Mouse (Mus musculus) liver, embryonic 12.5 days (tissue): ENCODE results near the gene Dnah9. TPM values are rescaled to one million over a fixed set of nuclear protein-coding genes. Genes with fewer than 3 reads are reported as not detected.

Experiments
- ATAC-seq: fragments of 200-750 bp; cut with Nextera tagmentation; 2 replicates; pipeline ENCODE4 v1.8.0; 2017; ENCODE audit warnings: moderate number of reproducible peaks, mild to moderate bottlenecking, moderate library complexity
- H3K27ac ChIP-seq: fragments of 300-500 bp; sonication (generic); 2 replicates; pipeline ENCODE4 v1.5.1; 2016; ENCODE audit warnings: mild to moderate bottlenecking
- H3K27me3 ChIP-seq: fragments of 300-500 bp; sonication (generic); replicated peaks from 2 replicates; pipeline ENCODE4 v1.6.1; 2016; ENCODE audit warnings: mild to moderate bottlenecking, moderate library complexity
- H3K36me3 ChIP-seq: fragments of 300-500 bp; sonication (generic); 2 replicates; pipeline ENCODE4 v1.6.1; 2016; ENCODE audit warnings: mild to moderate bottlenecking, moderate library complexity
- H3K4me1 ChIP-seq: fragments of 300-500 bp; sonication (generic); 2 replicates; pipeline ENCODE4 v1.6.1; 2016
- H3K4me2 ChIP-seq: fragments of 300-500 bp; sonication (generic); 2 replicates; pipeline ENCODE4 v1.6.1; 2016; ENCODE audit warnings: mild to moderate bottlenecking, moderate library complexity
- H3K4me3 ChIP-seq: fragments of 300-500 bp; sonication (generic); 2 replicates; pipeline ENCODE4 v1.5.1; 2016; ENCODE audit warnings: mild to moderate bottlenecking, moderate library complexity
- H3K9ac ChIP-seq: fragments of 300-500 bp; sonication (generic); 2 replicates; pipeline ENCODE4 v1.6.1; 2016; ENCODE audit warnings: mild to moderate bottlenecking, moderate library complexity
- H3K9me3 ChIP-seq: fragments of 300-500 bp; sonication (generic); replicated peaks from 2 replicates; pipeline ENCODE4 v1.6.1; 2016; ENCODE audit warnings: mild to moderate bottlenecking, moderate library complexity
- WGBS: fragments of 180-500 bp; shearing (Covaris S2); methylation state at CpG from one replicate; pipeline ENCODE4 v1.1.7; 2016; ENCODE audit not compliant: insufficient replicate concordance; 5-methylcytosine and 5-hydroxymethylcytosine counted together
- polyA plus RNA-seq: library from polyadenylated mRNA; unstranded; fragments of >200 nt; fragmentation: Nextera tagmentation; extraction: Ambion mirVana; gene quantifications from 2 replicates; pipeline ENCODE4 v1.2.1, GENCODE M21; 2016

Dnah9 gene
- polyA plus RNA-seq, 1 experiment from 2014 or later: not detected

GRCm38 (mm10) chr11:66058956-66059355 lies 109.4 kb downstream of the Dnah9 start:
- Histone ChIP-seq H3K4me1 (no peaks in the 10 kb centered on the region), H3K9me3 (no peaks in the 10 kb centered on the region), H3K4me2 (no peak overlapping the region), H3K9ac (no peak overlapping the region), H3K4me3 (no peak overlapping the region), H3K27ac (no peak overlapping the region), H3K27me3 (no peaks in the 10 kb centered on the region), H3K36me3 (no peaks in the 10 kb centered on the region)
- WGBS: 43% methylated on average over 3 of the region's 3 CpGs
- ATAC-seq: no peak

DNA sequence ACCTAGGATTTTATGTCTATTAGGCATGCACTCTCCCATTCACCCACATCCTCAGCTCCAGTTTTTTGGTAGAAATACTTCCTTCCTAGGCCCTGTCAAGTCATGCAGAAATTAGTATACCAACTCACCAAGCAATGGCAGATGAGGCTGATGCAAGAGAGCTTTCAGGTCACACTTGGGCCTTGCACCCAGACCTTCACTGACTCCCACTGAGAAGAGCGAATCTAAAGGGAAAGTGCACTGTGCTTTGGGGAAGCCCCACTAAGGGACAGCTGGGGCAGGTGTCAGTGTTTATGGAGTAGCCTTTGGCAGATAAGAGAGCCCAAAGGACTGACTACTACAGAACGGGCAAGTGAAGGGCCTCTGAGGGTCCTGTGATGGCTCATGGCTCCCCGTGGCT lies 117.1 kb downstream of the Dnah9 start:
- 65% methylated on average over 3 of the region's 3 CpGs for WGBS
- H3K27ac ChIP-seq: no peak overlapping the region

GRCm38 (mm10) chr11:66049146-66049545 lies 119.2 kb downstream of the Dnah9 start:
- WGBS: 70% methylated on average over 4 of the region's 4 CpGs
- H3K9ac ChIP-seq: no peak overlapping the region

More for the DNA sequence above, 117.1 kb downstream of the Dnah9 start:
- no peak overlapping the region for H3K9ac ChIP-seq
- H3K4me2 ChIP-seq: no peak overlapping the region
- no peaks in the 10 kb centered on the region for H3K9me3 ChIP-seq
- no peak for ATAC-seq
- H3K36me3 ChIP-seq: no peaks in the 10 kb centered on the region
- no peak overlapping the region for H3K4me3 ChIP-seq
- H3K4me1 ChIP-seq: no peaks in the 10 kb centered on the region
- no peaks in the 10 kb centered on the region for H3K27me3 ChIP-seq

GRCm38 (mm10) chr11:66046594-66047193 lies 121.7 kb downstream of the Dnah9 start:
- Histone ChIP-seq H3K4me1 (no peaks in the 10 kb centered on the region), H3K9me3 (no peaks in the 10 kb centered on the region), H3K4me2 (no peak overlapping the region), H3K4me3 (no peak overlapping the region), H3K27me3 (no peaks in the 10 kb centered on the region), H3K27ac (no peak overlapping the region), H3K36me3 (no peaks in the 10 kb centered on the region), H3K9ac (no peak overlapping the region)
- ATAC-seq: no peak
- WGBS: 45% methylated on average over 4 of the region's 4 CpGs

More at GRCm38 (mm10) chr11:66049146-66049545, 119.2 kb downstream of the Dnah9 start:
- no peaks in the 10 kb centered on the region for H3K27me3 ChIP-seq
- H3K9me3 ChIP-seq: no peaks in the 10 kb centered on the region
- no peaks in the 10 kb centered on the region for H3K4me1 ChIP-seq
- no peak overlapping the region for H3K4me3 ChIP-seq
- no peak overlapping the region for H3K4me2 ChIP-seq
- H3K27ac ChIP-seq: no peak overlapping the region
- no peak for ATAC-seq
- no peaks in the 10 kb centered on the region for H3K36me3 ChIP-seq

DNA sequence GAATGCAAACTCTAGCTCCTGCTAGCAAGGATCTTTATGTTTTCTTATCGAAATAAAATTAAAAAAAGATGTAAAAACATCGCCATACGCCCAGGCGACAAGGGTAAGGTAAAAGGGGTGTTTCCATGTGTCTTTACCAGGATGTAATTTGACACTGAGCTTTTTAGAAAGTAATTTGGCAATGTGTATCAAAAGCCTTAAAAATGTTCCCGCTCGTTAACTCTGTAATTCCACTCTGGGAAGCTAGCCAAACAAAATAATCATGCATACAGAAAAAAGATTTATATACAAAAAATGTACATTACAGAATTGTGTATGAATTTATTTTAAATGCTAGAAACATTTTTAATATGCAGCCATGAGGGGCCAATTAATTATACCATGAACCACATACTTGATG lies 124.7 kb downstream of the Dnah9 start:
- H3K4me2 ChIP-seq: no peak overlapping the region
- no peak for ATAC-seq
- 64% methylated on average over 6 of the region's 6 CpGs for WGBS

DNA sequence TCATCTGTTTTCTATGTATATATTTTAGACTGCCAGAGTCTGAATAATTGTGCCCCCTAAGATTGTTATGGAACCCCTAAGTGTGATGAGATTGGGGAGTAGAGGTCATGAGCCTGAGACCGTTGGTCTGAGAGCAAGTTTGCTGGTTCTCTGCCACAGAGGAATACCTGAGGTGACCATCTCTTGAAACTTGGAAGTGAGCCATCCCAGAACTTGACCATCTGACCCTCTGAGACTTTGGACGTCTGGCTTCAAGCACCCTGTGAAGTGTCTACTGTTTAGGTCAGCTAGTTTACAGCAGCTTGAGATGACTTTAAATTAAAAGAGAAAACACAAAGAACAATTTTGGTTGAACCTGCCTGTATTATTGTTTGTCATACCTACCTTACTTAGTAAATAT lies 125.8 kb downstream of the Dnah9 start:
- Histone ChIP-seq H3K9me3 (no peaks in the 10 kb centered on the region), H3K4me3 (no peak overlapping the region), H3K36me3 (no peaks in the 10 kb centered on the region), H3K27ac (no peak overlapping the region), H3K27me3 (no peaks in the 10 kb centered on the region), H3K9ac (no peak overlapping the region), H3K4me1 (no peaks in the 10 kb centered on the region), H3K4me2 (no peak overlapping the region)
- WGBS: 53% methylated on average over 2 of the region's 2 CpGs
- ATAC-seq: no peak

More for the DNA sequence above, 124.7 kb downstream of the Dnah9 start:
- H3K4me3 ChIP-seq: no peak overlapping the region
- no peaks in the 10 kb centered on the region for H3K9me3 ChIP-seq
- H3K27me3 ChIP-seq: no peaks in the 10 kb centered on the region
- no peak overlapping the region for H3K27ac ChIP-seq
- H3K36me3 ChIP-seq: no peaks in the 10 kb centered on the region
- no peaks in the 10 kb centered on the region for H3K4me1 ChIP-seq
- H3K9ac ChIP-seq: no peak overlapping the region

- 48% methylated on average over 1 of the region's 1 CpGs for WGBS
- ATAC-seq: no peak
- no peak overlapping the region for H3K27ac ChIP-seq
These were observed 142.6 kb downstream of the Dnah9 start for GRCm38 (mm10) chr11:66025728-66026127.

GRCm38 (mm10) chr11:65975871-65976270 lies 192.5 kb downstream of the Dnah9 start:
- Histone ChIP-seq H3K27ac (no peak overlapping the region), H3K9me3 (no peaks in the 10 kb centered on the region), H3K4me2 (no peak overlapping the region), H3K27me3 (no peaks in the 10 kb centered on the region), H3K36me3 (no peaks in the 10 kb centered on the region), H3K9ac (no peak overlapping the region), H3K4me1 (no peaks in the 10 kb centered on the region), H3K4me3 (no peak overlapping the region)
- WGBS: 26% methylated on average over 3 of the region's 3 CpGs
- ATAC-seq: no peak

More at GRCm38 (mm10) chr11:66025728-66026127, 142.6 kb downstream of the Dnah9 start:
- Histone ChIP-seq H3K4me2 (no peak overlapping the region), H3K36me3 (no peaks in the 10 kb centered on the region), H3K27me3 (no peaks in the 10 kb centered on the region), H3K4me1 (no peaks in the 10 kb centered on the region), H3K4me3 (no peak overlapping the region), H3K9me3 (no peaks in the 10 kb centered on the region), H3K9ac (no peak overlapping the region)

- WGBS: 57% methylated on average over 2 of the region's 2 CpGs
- no peaks in the 10 kb centered on the region for H3K4me1 ChIP-seq
- H3K27me3 ChIP-seq: no peaks in the 10 kb centered on the region
- H3K27ac ChIP-seq: no peak overlapping the region
- H3K9me3 ChIP-seq: no peaks in the 10 kb centered on the region
- no peaks in the 10 kb centered on the region for H3K36me3 ChIP-seq
- H3K4me2 ChIP-seq: no peak overlapping the region
- no peak overlapping the region for H3K9ac ChIP-seq
- no peak overlapping the region for H3K4me3 ChIP-seq
- no peak for ATAC-seq
These were observed 237.6 kb downstream of the Dnah9 start for GRCm38 (mm10) chr11:65930796-65931195.

GRCm38 (mm10) chr11:65930359-65930758 lies 238.0 kb downstream of the Dnah9 start:
- WGBS: 58% methylated on average over 4 of the region's 4 CpGs
- H3K27ac ChIP-seq: no peak overlapping the region
- no peak overlapping the region for H3K9ac ChIP-seq
- H3K4me2 ChIP-seq: no peak overlapping the region
- H3K4me3 ChIP-seq: no peak overlapping the region
- H3K36me3 ChIP-seq: no peaks in the 10 kb centered on the region
- H3K9me3 ChIP-seq: no peaks in the 10 kb centered on the region
- H3K27me3 ChIP-seq: no peaks in the 10 kb centered on the region
- no peak for ATAC-seq
- H3K4me1 ChIP-seq: no peaks in the 10 kb centered on the region

DNA sequence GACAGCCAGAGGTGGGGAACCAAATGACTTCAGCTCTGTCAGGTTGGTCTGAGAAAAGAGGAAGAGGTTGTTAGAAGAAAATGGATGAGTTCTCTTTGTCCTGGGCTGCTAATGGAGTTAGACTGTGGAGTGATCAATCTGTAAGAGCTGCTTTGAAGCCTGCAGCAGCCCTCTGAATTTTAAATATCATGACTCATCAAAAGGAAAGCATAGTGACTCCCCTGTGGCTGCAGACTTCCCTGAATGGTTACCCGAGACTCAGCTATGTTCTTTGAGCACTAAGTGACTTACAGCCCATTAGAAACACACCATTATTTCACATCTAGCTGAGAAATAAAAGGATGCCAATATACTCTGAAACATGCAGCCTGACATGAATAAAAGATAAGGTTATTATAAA lies 240.4 kb downstream of the Dnah9 start:
- no peaks in the 10 kb centered on the region for H3K36me3 ChIP-seq
- no peak overlapping the region for H3K9ac ChIP-seq
- H3K9me3 ChIP-seq: no peaks in the 10 kb centered on the region
- no peaks in the 10 kb centered on the region for H3K4me1 ChIP-seq
- WGBS: 32% methylated on average over 1 of the region's 1 CpGs
- no peaks in the 10 kb centered on the region for H3K27me3 ChIP-seq
- no peak for ATAC-seq
- no peak overlapping the region for H3K4me3 ChIP-seq
- H3K27ac ChIP-seq: no peak overlapping the region
- no peak overlapping the region for H3K4me2 ChIP-seq

- no peak overlapping the region for H3K27ac ChIP-seq
- WGBS: 50% methylated on average over 10 of the region's 10 CpGs
- ATAC-seq: no peak
These were observed 249.7 kb downstream of the Dnah9 start for GRCm38 (mm10) chr11:65918480-65919236.

More at GRCm38 (mm10) chr11:65918480-65919236, 249.7 kb downstream of the Dnah9 start:
- Histone ChIP-seq H3K4me2 (no peak overlapping the region), H3K27me3 (no peaks in the 10 kb centered on the region), H3K4me1 (no peaks in the 10 kb centered on the region), H3K9ac (no peak overlapping the region), H3K4me3 (no peak overlapping the region), H3K36me3 (no peaks in the 10 kb centered on the region), H3K9me3 (no peaks in the 10 kb centered on the region)
